Mouse (Mus musculus) lung, adult 2 months (tissue): Measurements from ENCODE around the gene Ptpn5. TPM values are rescaled to one million over a fixed set of nuclear protein-coding genes. Genes with fewer than 3 reads are reported as not detected.

Source experiments
- DNase-seq: peaks from one replicate; pipeline ENCODE4 v3.0.0; 2022
- H3K4me1 ChIP-seq: fragments of 200-500 bp; 2 replicates; pipeline ENCODE4 v1.6.1; 2011; ENCODE audit warnings: low read length; ENCODE audit not compliant: control insufficient read depth, insufficient read depth
- H3K4me3 ChIP-seq: fragments of 200-500 bp; replicated peaks from 2 replicates; pipeline ENCODE3; 2011; ENCODE audit warnings: low read depth, mild to moderate bottlenecking, control low read depth, low read length; ENCODE audit errors: extremely low read depth
- CTCF ChIP-seq: fragments of 200-500 bp; IDR thresholded peaks from 2 replicates; pipeline ENCODE4 v1.5.1; 2011; ENCODE audit warnings: mild to moderate bottlenecking, low read length, control low read depth; ENCODE audit not compliant: insufficient read depth
- POLR2A ChIP-seq: fragments of 200-500 bp; IDR thresholded peaks from 2 replicates; pipeline ENCODE4 v1.6.1; 2011; ENCODE audit warnings: low read depth, mild to moderate bottlenecking, control low read depth, low read length, borderline replicate concordance; ENCODE audit errors: extremely low read depth
- WGBS: fragments of 180-500 bp; shearing (Covaris S2); methylation state at CpG from one replicate; pipeline ENCODE4 v1.1.7; 2018; 5-methylcytosine and 5-hydroxymethylcytosine counted together
- polyA plus RNA-seq: library from polyadenylated mRNA; depleted of rRNA; stranded (reverse); fragments of >200 nt; gene quantifications from 2 replicates; pipeline ENCODE4 v1.2.3, GENCODE M21; 2012; rRNA removed

Gene Ptpn5
- polyA plus RNA-seq, 1 experiment, result 0.90 TPM

GRCm38 (mm10) chr7:47051404-47052151 is 81.9 kb downstream of the Ptpn5 start:
- H3K4me3 ChIP-seq, result peak overlapping the region; percentile 89
- DNase-seq, result peak; percentile 17

DNA sequence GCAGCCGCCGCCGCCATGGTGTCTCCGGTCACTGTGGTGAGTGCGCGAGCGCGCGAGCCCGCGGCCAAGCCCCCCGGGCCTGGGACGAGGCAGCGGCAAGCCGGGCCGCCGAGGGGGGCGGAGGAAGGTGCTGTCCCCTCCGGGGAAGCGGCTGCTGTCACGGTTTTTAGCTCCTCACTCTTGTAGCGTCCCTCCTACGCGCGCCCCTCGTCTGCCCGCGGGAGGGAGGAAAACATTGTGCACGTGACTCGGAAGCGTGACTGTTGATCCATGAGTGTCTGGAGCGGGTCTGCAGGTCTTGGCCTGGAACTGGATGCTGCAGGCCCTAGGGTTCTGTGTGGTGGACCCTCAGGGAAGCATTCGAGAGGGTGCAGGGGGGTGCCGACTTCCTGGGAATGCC is 82.7 kb downstream of the Ptpn5 start:
- H3K4me3 ChIP-seq, result peak overlapping the region; percentile 89
- no peak for DNase-seq
- no peak for TF ChIP-seq POLR2A
- no peak for TF ChIP-seq CTCF
- H3K4me1 ChIP-seq, result peaks cover 5% of the 10 kb centered on the region; the same call in 1 of the 2 replicates
- 1% methylated on average over 34 of the region's 34 CpGs for WGBS

More at GRCm38 (mm10) chr7:47051404-47052151, 81.9 kb downstream of the Ptpn5 start:
- WGBS, result 16% methylated on average over 2 of the region's 2 CpGs
- TF ChIP-seq POLR2A (no peak), CTCF (no peak)
- H3K4me1 ChIP-seq, result peaks cover 5% of the 10 kb centered on the region; the same call in 1 of the 2 replicates

DNA sequence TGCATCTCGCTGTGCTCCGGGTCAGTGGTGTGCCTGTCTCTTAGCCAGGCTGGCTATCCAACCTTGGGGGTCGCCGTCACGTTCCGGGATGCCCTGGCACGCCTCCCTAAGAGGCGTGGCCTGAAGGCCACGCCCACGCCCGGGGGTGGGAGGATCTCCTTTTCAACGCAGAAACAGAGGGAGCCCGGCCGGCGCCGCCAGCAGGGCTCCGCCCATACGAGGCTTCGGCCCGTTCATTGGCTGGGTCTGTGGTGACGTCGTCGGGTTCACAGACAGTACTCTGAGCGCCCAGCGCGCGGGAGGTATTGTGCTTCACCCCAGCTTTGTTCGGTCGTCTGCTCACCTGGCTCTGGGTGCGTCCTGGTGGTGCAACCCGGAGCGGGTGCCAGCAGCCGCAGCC is 83.1 kb downstream of the Ptpn5 start, which contains the start of gene Tmem86a:
Tmem86a (plus strand) TSS at position 236 of the 400 bp plus-strand sequence.
- peak; percentile 92 for DNase-seq
- H3K4me3 ChIP-seq, result peak within 1 kb of the TSS; percentile 89
- peak; percentile 84; the same call in 1 of the 2 replicates for TF ChIP-seq POLR2A
- TF ChIP-seq CTCF, result no peak
- peaks cover 5% of the 10 kb centered on the region; the same call in 1 of the 2 replicates for H3K4me1 ChIP-seq
- WGBS, result under 1% methylated on average over 33 of the region's 33 CpGs

GRCm38 (mm10) chr7:47042823-47043490 is 90.5 kb downstream of the Ptpn5 start:
- DNase-seq, result no peak
- no peak overlapping the region for H3K4me3 ChIP-seq
- no peak for TF ChIP-seq POLR2A
- TF ChIP-seq CTCF, result no peak
- WGBS, result 23% methylated on average over 6 of the region's 6 CpGs
- H3K4me1 ChIP-seq, result no peaks in the 10 kb centered on the region

DNA sequence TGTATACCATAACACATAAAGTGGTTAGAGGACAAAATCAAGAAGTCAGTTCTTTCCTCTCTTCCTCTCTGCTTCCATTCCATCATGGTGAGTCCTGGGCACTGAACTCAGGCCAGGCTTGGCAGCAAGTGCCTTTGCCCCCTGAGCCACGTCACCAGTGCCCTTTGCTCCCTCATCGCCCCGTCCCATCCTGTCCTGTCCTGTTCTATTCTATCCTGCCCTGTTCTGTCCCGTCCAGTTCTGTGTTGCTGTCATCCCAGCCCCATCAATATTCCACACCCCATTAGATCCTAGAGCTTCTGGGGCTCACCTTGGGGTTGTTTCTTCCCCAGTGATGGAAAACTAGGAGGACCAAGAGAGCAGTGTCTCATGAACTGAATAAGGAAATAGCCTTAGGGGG is 91.4 kb downstream of the Ptpn5 start:
- H3K4me1 ChIP-seq, result no peaks in the 10 kb centered on the region
- TF ChIP-seq POLR2A (no peak), CTCF (no peak)
- 82% methylated on average over 4 of the region's 4 CpGs for WGBS
- no peak for DNase-seq
- H3K4me3 ChIP-seq, result no peak overlapping the region

GRCm38 (mm10) chr7:47041706-47042105 is 91.8 kb downstream of the Ptpn5 start:
- Histone ChIP-seq H3K4me3 (no peak overlapping the region), H3K4me1 (no peaks in the 10 kb centered on the region)
- DNase-seq, result no peak
- no peak for TF ChIP-seq CTCF
- TF ChIP-seq POLR2A, result no peak
- WGBS, result 80% methylated on average over 3 of the region's 3 CpGs

- no peak for DNase-seq
- Histone ChIP-seq H3K4me3 (no peak overlapping the region), H3K4me1 (no peaks in the 10 kb centered on the region)
- WGBS, result 69% methylated on average over 8 of the region's 8 CpGs
- TF ChIP-seq POLR2A (no peak), CTCF (no peak)
Measured at GRCm38 (mm10) chr7:47035426-47035825, 98.1 kb downstream of the Ptpn5 start.

- TF ChIP-seq POLR2A (no peak), CTCF (no peak)
- Histone ChIP-seq H3K4me1 (no peaks in the 10 kb centered on the region), H3K4me3 (no peak overlapping the region)
- WGBS, result 77% methylated on average over 4 of the region's 4 CpGs
- DNase-seq, result no peak
Measured at GRCm38 (mm10) chr7:47034785-47035384, 98.6 kb downstream of the Ptpn5 start.

- 73% methylated on average over 4 of the region's 4 CpGs for WGBS
- TF ChIP-seq POLR2A, result no peak
- no peak for TF ChIP-seq CTCF
- no peaks in the 10 kb centered on the region for H3K4me1 ChIP-seq
- no peak for DNase-seq
- no peak overlapping the region for H3K4me3 ChIP-seq
Measured at GRCm38 (mm10) chr7:47031371-47031770, 102.1 kb downstream of the Ptpn5 start.

- TF ChIP-seq POLR2A, result no peak
- no peak for TF ChIP-seq CTCF
- Histone ChIP-seq H3K4me1 (no peaks in the 10 kb centered on the region), H3K4me3 (no peak overlapping the region)
- DNase-seq, result no peak
- WGBS, result 69% methylated on average over 9 of the region's 9 CpGs
Measured at GRCm38 (mm10) chr7:47030517-47031193, 102.8 kb downstream of the Ptpn5 start.

Other genes with a start within 250 kb of the Ptpn5 start
- gene Tsg101, start 213.7 kb downstream of the Ptpn5 start, polyA plus RNA-seq, result 57.3 and 75.1 TPM in 2 replicates
- 1.9 and 3.9 TPM in 2 replicates for gene Uevld, start 175.2 kb downstream of the Ptpn5 start, polyA plus RNA-seq
- gene Gm9999, start 150.1 kb downstream of the Ptpn5 start, polyA plus RNA-seq, result not detected in 2 replicates
- 5.2 and 5.6 TPM in 2 replicates for gene Spty2d1, start 125.3 kb downstream of the Ptpn5 start, polyA plus RNA-seq
- 28.2 and 32.8 TPM in 2 replicates for gene Tmem86a, start 83.1 kb downstream of the Ptpn5 start, polyA plus RNA-seq
- gene Mrgpra6, start 71.2 kb upstream of the Ptpn5 start, polyA plus RNA-seq, result not detected in 2 replicates
- not detected in 2 replicates for gene Mrgpra9, start 119.2 kb upstream of the Ptpn5 start, polyA plus RNA-seq
- gene Mrgpra1, start 220.6 kb upstream of the Ptpn5 start, polyA plus RNA-seq, result not detected in 2 replicates